Mouse (Mus musculus): ENCODE results near the gene Nsun4. TPM values are rescaled to one million over a fixed set of nuclear protein-coding genes. Genes with fewer than 3 reads are reported as not detected.

Nsun4 gene
- polyA plus RNA-seq, 1 experiment from 2014 or later, result 11.9 TPM

DNA sequence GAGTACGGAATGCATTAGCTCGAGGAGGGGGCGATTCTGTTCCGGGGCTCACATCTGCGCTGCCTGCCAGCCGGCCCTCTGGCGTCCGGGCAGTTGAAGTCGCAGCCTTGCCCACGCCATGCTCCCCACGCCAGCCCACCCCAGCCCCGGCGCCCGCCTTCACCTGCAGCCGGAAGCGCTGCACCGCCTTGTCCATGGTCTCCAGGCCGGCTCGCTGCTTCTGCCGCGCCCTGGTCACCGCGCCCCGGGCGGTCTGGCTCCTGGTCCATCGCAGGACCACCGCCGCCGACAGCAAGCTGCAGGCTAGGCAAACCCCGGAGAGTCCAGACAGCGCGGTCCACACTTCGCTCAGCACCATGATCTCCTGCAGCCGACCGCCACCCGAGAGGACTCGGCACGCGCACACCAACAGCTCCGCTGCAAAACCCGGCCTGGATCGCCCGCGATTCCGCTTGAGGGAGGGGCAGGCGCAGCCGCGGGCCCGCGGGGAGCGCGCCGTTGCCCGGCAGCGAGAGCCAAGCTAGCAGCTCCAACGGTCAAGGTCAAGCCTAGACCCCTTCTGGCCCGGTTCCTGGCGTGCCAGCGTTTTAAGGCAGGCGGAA lies 36.3 kb downstream of the Nsun4 start:
- Histone ChIP-seq H3K4me2 (ENCODE audit: low read length) (peak overlapping the region; percentile 95), H3K4me1 (ENCODE audit: control insufficient read depth, insufficient read depth, low read depth, low read length) (peaks cover 4% of the 10 kb centered on the region), H3K9me3 (ENCODE audit: control insufficient read depth, low read length) (no peaks in the 10 kb centered on the region), H3K27ac (ENCODE audit: low read depth, low read length) (peak overlapping the region; percentile 80), H3K4me3 (ENCODE audit: low read length) (peak overlapping the region; percentile 82), H3K27me3 (replicated peaks; ENCODE audit: control insufficient read depth, insufficient read depth, low read length) (peaks cover 7% of the 10 kb centered on the region), H3K36me3 (ENCODE audit: control insufficient read depth, insufficient read depth, low read length) (no peaks in the 10 kb centered on the region), H3K9ac (ENCODE audit: low read depth, low read length) (peak overlapping the region; percentile 89)
- ATAC-seq, result peak; percentile 94
- WGBS, result under 1% methylated on average over 59 of the region's 60 CpGs

DNA sequence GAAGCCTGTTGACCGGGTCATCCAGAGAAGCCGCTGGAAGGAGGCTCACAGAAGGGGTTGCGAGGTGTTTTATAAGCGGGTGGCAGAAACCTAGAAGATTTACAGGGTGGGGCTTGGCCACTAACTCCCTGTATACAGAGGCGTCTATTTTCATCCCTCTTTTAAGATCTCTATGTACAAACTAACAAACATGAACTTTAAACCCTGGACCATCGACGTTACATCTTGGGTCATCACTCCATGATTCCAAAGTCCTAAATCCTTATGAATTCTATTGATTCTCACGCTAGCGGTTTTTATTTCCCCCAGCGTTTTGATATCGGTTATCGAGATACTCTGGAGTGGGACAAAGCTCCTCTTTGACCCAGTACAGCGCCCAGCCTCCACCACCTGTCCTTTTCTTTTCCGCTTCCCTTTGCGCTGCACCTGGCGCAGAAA lies 36.8 kb downstream of the Nsun4 start:
- 11% methylated on average over 16 of the region's 16 CpGs for WGBS
- H3K4me2 ChIP-seq (ENCODE audit: low read length), result peak overlapping the region; percentile 95
- H3K4me1 ChIP-seq (ENCODE audit: control insufficient read depth, insufficient read depth, low read depth, low read length), result peaks cover 4% of the 10 kb centered on the region
- H3K4me3 ChIP-seq (ENCODE audit: low read length), result peak overlapping the region; percentile 82
- H3K27ac ChIP-seq (ENCODE audit: low read depth, low read length), result peak overlapping the region; percentile 80
- peaks cover 7% of the 10 kb centered on the region for H3K27me3 ChIP-seq (replicated peaks; ENCODE audit: control insufficient read depth, insufficient read depth, low read length)
- H3K9me3 ChIP-seq (ENCODE audit: control insufficient read depth, low read length), result no peaks in the 10 kb centered on the region
- no peak for ATAC-seq
- peak overlapping the region; percentile 89 for H3K9ac ChIP-seq (ENCODE audit: low read depth, low read length)
- H3K36me3 ChIP-seq (ENCODE audit: control insufficient read depth, insufficient read depth, low read length), result no peaks in the 10 kb centered on the region

DNA sequence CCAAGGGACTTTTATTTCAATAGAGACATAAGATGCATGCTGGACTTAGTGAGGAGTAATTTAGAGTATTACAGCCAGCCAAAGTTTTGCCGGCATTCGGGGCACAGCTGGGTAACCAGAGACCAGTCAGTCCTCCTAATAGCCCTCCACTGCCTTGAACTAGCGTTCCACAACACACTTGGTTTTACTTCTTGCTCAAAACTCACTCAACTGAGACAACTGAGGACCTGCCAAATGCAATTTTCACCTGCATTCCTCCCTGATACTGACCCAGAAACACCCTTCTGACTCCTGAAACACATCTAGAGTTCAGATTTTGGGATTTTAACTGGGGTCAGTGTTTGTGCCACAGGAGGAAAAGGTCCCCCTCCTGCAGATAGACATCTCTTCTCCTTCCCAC lies 37.3 kb downstream of the Nsun4 start:
- H3K4me2 ChIP-seq (ENCODE audit: low read length), result peak overlapping the region; percentile 95
- peaks cover 7% of the 10 kb centered on the region for H3K27me3 ChIP-seq (replicated peaks; ENCODE audit: control insufficient read depth, insufficient read depth, low read length)
- no peak for ATAC-seq
- peaks cover 4% of the 10 kb centered on the region for H3K4me1 ChIP-seq (ENCODE audit: control insufficient read depth, insufficient read depth, low read depth, low read length)
- H3K27ac ChIP-seq (ENCODE audit: low read depth, low read length), result no peak overlapping the region
- H3K9ac ChIP-seq (ENCODE audit: low read depth, low read length), result no peak overlapping the region; the same call in 1 of the 2 replicates
- 54% methylated on average over 3 of the region's 3 CpGs for WGBS
- H3K4me3 ChIP-seq (ENCODE audit: low read length), result peak overlapping the region; percentile 82
- H3K9me3 ChIP-seq (ENCODE audit: control insufficient read depth, low read length), result no peaks in the 10 kb centered on the region
- H3K36me3 ChIP-seq (ENCODE audit: control insufficient read depth, insufficient read depth, low read length), result no peaks in the 10 kb centered on the region

DNA sequence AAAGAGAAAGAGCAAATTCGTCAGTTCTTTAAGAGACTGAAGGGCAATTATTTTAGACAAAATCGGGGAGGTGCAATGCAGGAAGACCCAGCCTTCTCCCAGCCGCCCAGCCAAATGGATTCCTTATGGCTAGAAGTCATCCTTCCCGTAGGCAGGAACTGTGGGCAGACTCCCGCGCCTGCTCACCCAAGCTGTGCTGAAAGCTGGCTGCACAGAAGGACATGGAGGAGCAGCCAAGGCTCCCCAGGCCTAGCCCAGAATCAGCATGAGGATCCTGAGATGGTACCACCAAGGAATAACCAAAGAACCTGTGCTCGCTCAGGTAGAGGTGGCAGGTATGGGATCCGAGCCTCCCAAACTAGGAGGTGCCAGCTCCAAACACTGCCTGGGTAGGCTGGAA lies 37.7 kb downstream of the Nsun4 start:
- Histone ChIP-seq H3K9me3 (ENCODE audit: control insufficient read depth, low read length) (no peaks in the 10 kb centered on the region), H3K27ac (ENCODE audit: low read depth, low read length) (no peak overlapping the region), H3K4me1 (ENCODE audit: control insufficient read depth, insufficient read depth, low read depth, low read length) (peaks cover 4% of the 10 kb centered on the region), H3K9ac (ENCODE audit: low read depth, low read length) (no peak overlapping the region), H3K4me2 (ENCODE audit: low read length) (peak overlapping the region; percentile 95), H3K27me3 (replicated peaks; ENCODE audit: control insufficient read depth, insufficient read depth, low read length) (peaks cover 7% of the 10 kb centered on the region), H3K36me3 (ENCODE audit: control insufficient read depth, insufficient read depth, low read length) (no peaks in the 10 kb centered on the region), H3K4me3 (ENCODE audit: low read length) (no peak overlapping the region; the same call in 1 of the 2 replicates)
- no peak for ATAC-seq
- 77% methylated on average over 8 of the region's 8 CpGs for WGBS

DNA sequence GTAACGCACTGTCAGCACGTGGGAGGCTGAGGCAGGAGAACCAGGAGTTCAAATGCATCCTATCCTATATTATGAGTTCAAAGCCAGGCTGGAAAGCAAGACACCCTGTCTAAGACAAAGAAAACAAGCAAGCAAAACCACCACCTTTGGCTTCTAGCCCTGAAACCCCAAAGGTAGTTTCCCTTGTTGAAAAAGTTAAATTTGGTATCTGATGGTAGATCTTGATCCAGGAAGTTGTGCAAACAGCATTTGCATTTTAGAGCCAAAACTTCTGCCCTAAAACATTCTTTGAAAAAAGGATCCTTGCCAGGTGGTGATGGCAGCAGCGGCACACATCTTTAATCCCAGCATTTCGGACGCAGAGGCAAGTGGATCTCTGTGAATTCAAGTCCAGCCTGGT lies 38.2 kb downstream of the Nsun4 start:
- Histone ChIP-seq H3K4me3 (ENCODE audit: low read length) (no peak overlapping the region), H3K9ac (ENCODE audit: low read depth, low read length) (no peak overlapping the region), H3K36me3 (ENCODE audit: control insufficient read depth, insufficient read depth, low read length) (no peaks in the 10 kb centered on the region), H3K9me3 (ENCODE audit: control insufficient read depth, low read length) (no peaks in the 10 kb centered on the region), H3K27me3 (replicated peaks; ENCODE audit: control insufficient read depth, insufficient read depth, low read length) (peaks cover 7% of the 10 kb centered on the region), H3K4me2 (ENCODE audit: low read length) (no peak overlapping the region), H3K27ac (ENCODE audit: low read depth, low read length) (no peak overlapping the region), H3K4me1 (ENCODE audit: control insufficient read depth, insufficient read depth, low read depth, low read length) (peaks cover 4% of the 10 kb centered on the region)
- 82% methylated on average over 5 of the region's 5 CpGs for WGBS
- no peak for ATAC-seq

DNA sequence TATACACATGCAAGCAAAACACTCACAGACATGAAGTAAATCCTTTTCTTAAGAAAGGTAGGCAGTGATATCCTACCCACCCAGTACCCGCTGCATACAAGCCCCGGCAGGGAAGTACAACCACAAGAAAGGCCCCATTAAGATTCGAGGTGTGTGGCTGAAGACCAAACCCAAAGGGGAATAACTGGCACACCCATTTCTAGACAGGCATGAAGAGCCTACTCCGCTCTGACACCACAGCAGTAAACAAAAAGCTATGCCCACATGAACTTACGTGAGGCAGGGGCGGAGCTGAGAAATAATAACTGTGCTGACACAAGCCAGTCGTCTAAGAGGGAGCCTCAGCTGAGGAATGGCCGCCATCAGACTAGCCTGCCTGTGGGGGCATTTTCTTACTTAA lies 43.5 kb downstream of the Nsun4 start:
- WGBS, result 76% methylated on average over 8 of the region's 8 CpGs

DNA sequence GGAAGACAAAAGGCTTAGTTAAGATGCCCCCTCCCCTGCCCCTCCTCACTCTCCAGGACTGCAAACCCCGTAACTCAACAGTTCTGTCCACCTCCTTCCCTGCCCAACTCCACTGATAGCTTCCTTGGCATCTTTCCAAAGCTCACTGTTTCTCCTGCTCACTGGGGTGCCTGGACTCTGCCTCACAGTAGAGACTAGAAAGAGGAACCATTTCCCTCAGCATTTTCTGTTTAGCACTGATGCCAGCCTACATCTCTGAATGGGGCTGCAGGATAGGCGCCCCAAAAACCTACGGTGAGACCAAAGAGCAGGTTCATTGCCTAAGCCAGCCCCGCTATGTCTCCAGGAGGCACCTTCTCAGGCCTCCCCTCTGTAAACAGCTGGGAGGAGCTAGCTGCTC lies 52.5 kb downstream of the Nsun4 start:
- H3K9ac ChIP-seq (ENCODE audit: low read depth, low read length), result no peak overlapping the region
- no peak overlapping the region for H3K27ac ChIP-seq (ENCODE audit: low read depth, low read length)
- 0 out of 2 replicates have a peak, but pooled peaks cover 2% of the 10 kb centered on the region for H3K36me3 ChIP-seq (ENCODE audit: control insufficient read depth, insufficient read depth, low read length)
- no peaks in the 10 kb centered on the region for H3K4me1 ChIP-seq (ENCODE audit: control insufficient read depth, insufficient read depth, low read depth, low read length)
- no peak for ATAC-seq
- no peaks in the 10 kb centered on the region; the same call in 1 of the 2 replicates for H3K27me3 ChIP-seq (replicated peaks; ENCODE audit: control insufficient read depth, insufficient read depth, low read length)
- 70% methylated on average over 4 of the region's 4 CpGs for WGBS
- H3K4me3 ChIP-seq (ENCODE audit: low read length), result no peak overlapping the region
- H3K4me2 ChIP-seq (ENCODE audit: low read length), result no peak overlapping the region
- H3K9me3 ChIP-seq (ENCODE audit: control insufficient read depth, low read length), result no peaks in the 10 kb centered on the region

More for the DNA sequence above, 43.5 kb downstream of the Nsun4 start:
- H3K4me3 ChIP-seq (ENCODE audit: low read length), result no peak overlapping the region
- H3K4me1 ChIP-seq (ENCODE audit: control insufficient read depth, insufficient read depth, low read depth, low read length), result no peaks in the 10 kb centered on the region; the same call in 1 of the 2 replicates
- no peak for ATAC-seq
- H3K9me3 ChIP-seq (ENCODE audit: control insufficient read depth, low read length), result no peaks in the 10 kb centered on the region
- H3K4me2 ChIP-seq (ENCODE audit: low read length), result no peak overlapping the region
- H3K36me3 ChIP-seq (ENCODE audit: control insufficient read depth, insufficient read depth, low read length), result no peaks in the 10 kb centered on the region
- no peak overlapping the region for H3K27ac ChIP-seq (ENCODE audit: low read depth, low read length)
- H3K27me3 ChIP-seq (replicated peaks; ENCODE audit: control insufficient read depth, insufficient read depth, low read length), result no peaks in the 10 kb centered on the region; the same call in none of the 2 replicates
- H3K9ac ChIP-seq (ENCODE audit: low read depth, low read length), result no peak overlapping the region

DNA sequence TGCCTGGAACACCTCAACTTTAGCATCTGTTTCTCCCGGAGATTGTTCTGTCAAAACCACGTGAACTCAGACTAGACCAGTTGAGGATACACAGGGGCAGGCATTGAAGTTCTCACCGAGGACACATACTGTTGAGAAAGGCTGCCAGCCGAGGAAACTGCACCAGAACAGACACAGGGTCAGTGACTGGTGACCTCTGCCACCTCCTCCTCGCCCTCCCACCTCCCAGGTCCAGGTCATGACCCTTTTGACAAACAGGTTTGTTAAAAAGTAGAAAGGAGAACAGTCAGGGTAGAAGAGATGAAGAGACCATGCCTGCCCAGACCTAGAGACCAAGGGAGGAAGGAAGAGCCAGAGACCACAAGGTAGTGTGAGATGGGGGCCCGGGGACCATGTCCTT lies 53.0 kb downstream of the Nsun4 start:
- no peak overlapping the region for H3K4me2 ChIP-seq (ENCODE audit: low read length)
- no peaks in the 10 kb centered on the region for H3K9me3 ChIP-seq (ENCODE audit: control insufficient read depth, low read length)
- no peak overlapping the region for H3K4me3 ChIP-seq (ENCODE audit: low read length)
- H3K27me3 ChIP-seq (replicated peaks; ENCODE audit: control insufficient read depth, insufficient read depth, low read length), result no peaks in the 10 kb centered on the region; the same call in 1 of the 2 replicates
- 0 out of 2 replicates have a peak, but pooled peaks cover 2% of the 10 kb centered on the region for H3K36me3 ChIP-seq (ENCODE audit: control insufficient read depth, insufficient read depth, low read length)
- ATAC-seq, result no peak
- WGBS, result 49% methylated on average over 6 of the region's 6 CpGs
- no peak overlapping the region for H3K9ac ChIP-seq (ENCODE audit: low read depth, low read length)
- no peaks in the 10 kb centered on the region for H3K4me1 ChIP-seq (ENCODE audit: control insufficient read depth, insufficient read depth, low read depth, low read length)
- H3K27ac ChIP-seq (ENCODE audit: low read depth, low read length), result no peak overlapping the region

DNA sequence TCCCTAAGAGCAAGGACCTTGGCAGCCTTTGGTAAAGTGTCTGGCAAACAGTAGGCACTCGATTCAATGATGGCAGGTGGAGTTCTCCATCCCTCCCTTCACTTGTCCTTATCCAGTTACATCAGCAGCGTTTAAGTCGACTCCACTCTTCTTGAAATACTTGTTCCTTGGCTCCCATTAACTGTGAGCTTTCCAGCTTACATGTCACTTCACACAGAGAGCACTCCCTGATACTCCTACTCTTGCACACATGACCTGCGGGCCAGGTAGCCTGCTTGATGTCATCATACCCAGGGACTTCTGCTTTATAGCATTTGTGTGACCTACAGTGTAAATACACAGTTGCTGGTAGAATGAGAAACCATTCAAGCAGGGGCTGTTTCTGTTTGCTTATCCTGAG lies 56.9 kb downstream of the Nsun4 start:
- 85% methylated on average over 4 of the region's 4 CpGs for WGBS
- Histone ChIP-seq H3K27me3 (replicated peaks; ENCODE audit: control insufficient read depth, insufficient read depth, low read length) (no peaks in the 10 kb centered on the region), H3K4me3 (ENCODE audit: low read length) (no peak overlapping the region), H3K9ac (ENCODE audit: low read depth, low read length) (no peak overlapping the region), H3K36me3 (ENCODE audit: control insufficient read depth, insufficient read depth, low read length) (0 out of 2 replicates have a peak, but pooled peaks cover 2% of the 10 kb centered on the region), H3K27ac (ENCODE audit: low read depth, low read length) (no peak overlapping the region), H3K4me1 (ENCODE audit: control insufficient read depth, insufficient read depth, low read depth, low read length) (no peaks in the 10 kb centered on the region), H3K4me2 (ENCODE audit: low read length) (no peak overlapping the region), H3K9me3 (ENCODE audit: control insufficient read depth, low read length) (no peaks in the 10 kb centered on the region)
- ATAC-seq, result no peak

Measured in hindbrain, embryonic 16.5 days (tissue).